Mouse (Mus musculus) heart, adult 9 months (tissue): Measurements from ENCODE around the gene Olfr624.
"Not testable (repeated sequence)": the region's sequence is repeated elsewhere in the genome, so short reads cannot be mapped to it uniquely, and the experiment has no call there.

Experiments
- DNase-seq, 2 experiments: peaks; one replicate each; pipeline ENCODE4 v3.0.0; 2022; ENCODE audit warnings: low spot score in 2 of 2

Gene Olfr624

DNA sequence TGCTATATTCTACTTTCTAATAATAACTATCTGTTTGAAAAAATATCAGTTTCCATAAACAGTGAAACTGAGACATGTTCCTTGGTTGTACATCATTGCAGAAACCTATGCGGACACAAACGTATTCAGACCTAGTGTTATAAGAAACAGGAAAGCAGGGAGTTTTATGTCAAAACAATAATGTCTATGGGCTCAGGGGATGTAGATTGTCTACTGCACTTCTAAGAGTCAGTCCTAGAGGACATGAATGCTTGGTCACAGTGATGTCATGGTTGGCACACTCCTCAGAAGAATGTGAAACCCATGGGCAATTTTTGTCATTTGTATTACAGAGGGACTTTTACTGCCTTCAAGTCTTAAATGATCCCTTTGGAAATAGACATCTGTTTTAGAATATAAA is at the start of gene Olfr624:
Gene Olfr624, minus strand, starts transcription at position 101 of the 400 bp plus-strand sequence.
- DNase-seq: no peak

DNA sequence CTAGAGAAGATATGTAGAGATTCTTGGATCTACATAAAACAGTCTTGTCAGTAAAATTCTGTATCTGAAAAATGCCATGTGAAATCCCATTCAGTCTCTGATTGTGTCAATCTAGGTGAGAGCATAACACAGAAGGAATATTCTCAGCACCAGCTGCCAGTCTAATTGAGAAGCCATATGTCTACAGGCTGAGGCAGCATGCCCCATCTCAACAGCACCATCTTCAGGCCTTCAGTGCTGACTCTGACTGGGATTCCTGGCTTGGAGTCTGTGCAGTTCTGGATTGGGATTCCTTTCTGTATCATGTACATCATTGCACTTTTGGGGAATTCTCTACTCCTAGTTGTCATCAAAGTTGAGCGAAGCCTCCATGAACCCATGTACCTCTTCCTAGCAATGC is 45.4 kb upstream of the Olfr624 start:
- DNase-seq: not testable (repeated sequence)

DNA sequence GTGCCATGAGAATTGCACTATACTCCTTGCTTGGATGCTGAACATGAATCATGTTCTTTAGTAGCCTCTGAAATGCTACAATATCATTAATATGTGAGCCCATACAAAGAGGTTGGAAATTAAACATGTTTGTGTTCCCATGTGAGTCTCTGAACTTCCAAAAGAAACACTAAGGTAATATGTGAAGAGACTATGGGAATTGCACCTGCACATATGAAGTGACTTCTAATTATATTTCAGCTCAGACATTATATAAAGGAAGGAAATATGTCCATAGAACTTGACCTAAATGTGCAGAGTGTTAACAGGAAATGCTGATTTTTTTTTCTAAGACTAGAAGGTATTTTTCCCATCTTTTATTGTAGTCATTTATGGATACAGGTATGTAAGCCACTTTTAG is 43.4 kb upstream of the Olfr624 start, which contains the start of gene Olfr243:
Gene Olfr243, plus strand, starts transcription at position 301 of the 400 bp plus-strand sequence.
- DNase-seq: no peak

DNA sequence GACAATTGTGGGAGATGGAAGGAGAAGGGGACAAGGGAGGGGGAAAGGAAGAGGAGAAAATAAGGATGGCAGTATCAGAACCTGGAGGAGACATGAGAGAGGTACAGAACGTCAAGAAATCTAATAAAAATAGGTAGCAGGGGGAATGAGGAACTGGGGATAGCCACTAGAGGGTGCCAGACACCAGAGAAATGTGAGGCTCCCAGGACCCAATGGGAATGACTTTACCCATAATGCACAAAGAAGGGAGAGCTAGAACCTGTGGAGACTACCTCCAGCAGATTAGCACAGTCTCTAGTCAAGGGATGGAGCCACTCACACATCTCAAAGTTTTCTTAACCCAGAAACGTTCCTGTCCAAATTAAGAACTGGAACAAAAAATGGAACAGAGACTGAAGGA is 41.0 kb upstream of the Olfr624 start:
- no peak for DNase-seq

DNA sequence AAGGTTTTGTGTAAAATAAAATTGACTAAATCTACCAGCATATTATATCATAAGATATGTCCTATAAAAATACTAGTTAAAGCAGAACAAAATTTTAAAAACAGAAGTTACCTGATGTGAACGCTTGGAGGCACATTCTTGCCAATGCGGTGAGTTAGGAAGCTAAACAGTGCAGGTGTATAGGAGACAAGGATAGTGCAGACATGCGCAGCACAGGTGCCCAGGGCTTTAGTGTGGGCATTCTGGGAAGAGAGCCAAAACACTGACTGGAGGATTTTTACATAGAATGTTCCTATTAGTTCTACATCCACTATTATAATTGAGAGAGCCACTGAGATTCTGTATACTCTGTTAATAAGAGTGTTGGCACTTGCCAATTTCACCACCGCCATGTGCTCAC is 28.5 kb upstream of the Olfr624 start:
- no peak for DNase-seq

DNA sequence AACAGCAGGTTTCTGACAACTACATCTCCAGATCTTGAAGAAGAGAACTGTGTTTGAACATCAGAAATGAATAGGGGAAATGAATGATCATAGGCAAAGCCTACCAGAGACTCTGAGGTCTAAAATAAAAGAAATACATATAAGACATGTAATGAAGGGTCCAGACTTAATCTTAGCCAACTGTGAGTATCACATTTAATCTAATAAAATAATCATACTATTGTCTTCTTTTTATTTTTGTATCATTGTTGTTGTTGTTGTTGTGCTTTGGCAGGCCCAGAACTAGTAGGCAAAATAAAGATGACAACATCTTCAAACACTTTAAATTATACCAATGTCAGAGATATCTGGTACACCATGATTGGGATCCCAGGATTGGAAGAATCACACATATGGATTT is 11.4 kb upstream of the Olfr624 start, which contains the start of gene Olfr625-ps1:
Gene Olfr625-ps1, plus strand, starts transcription at position 301 of the 400 bp plus-strand sequence.
- DNase-seq: no peak

DNA sequence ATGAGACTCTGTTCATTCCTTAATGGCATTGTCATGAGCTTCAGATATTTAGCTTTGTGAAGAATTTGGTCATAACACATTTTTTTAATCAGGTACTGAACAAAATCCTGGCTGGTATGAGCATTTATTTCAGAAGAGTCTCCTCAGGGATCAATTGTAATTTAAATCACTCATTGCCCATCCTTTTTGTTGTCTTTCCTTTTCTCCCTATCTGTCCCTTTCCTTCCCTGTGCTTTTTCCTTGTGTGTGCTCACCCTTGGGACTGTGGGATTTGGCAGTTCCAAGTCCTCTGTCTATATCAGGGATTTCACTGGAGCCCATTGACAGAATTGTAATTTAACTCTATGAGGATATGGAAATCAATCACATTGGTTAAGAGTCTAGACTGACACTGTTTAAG is 7.4 kb downstream of the Olfr624 start, which contains the start of gene Olfr623:
Gene Olfr623, minus strand, starts transcription at position 101 of the 400 bp plus-strand sequence.
- no peak for DNase-seq

DNA sequence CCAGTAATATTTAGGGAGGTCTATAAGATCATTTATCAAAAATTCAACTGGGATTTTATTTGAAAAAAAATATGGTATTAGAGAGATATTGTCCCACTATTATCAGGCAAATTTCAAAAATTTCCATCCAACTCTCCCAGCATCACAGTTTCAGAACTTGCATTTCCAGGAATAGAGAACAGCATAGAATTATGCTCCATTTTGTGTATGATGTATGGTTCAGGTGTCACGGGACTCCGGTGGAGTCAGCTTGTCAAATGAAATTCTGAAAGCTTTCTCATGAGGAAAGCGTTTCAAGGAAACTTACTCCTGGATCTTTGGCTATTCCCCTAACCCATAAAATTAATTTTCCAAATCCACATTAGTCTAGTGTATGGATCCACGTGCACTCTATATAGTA is 26.9 kb downstream of the Olfr624 start:
- DNase-seq: no peak

DNA sequence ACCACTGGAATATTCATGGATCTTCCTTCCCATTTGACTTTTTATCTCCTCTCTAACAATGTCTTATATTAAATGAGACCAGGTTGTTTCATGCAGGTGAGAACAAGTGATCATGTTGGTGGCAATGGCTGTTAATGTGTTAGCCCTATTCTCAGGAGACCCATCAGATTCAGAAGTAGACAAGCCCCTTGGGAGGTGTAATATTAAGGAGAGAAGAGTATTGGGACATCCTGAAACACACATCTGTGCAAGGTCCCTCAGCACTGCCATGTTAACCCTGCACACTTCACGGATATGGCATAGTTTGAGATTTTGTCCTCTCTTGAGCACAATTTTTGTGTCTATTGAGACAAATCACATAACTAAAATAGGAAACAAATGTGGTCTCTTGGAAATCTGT is 28.4 kb downstream of the Olfr624 start, which contains the start of gene Olfr622:
Gene Olfr622, minus strand, starts transcription at position 101 of the 400 bp plus-strand sequence.
- DNase-seq: no peak

DNA sequence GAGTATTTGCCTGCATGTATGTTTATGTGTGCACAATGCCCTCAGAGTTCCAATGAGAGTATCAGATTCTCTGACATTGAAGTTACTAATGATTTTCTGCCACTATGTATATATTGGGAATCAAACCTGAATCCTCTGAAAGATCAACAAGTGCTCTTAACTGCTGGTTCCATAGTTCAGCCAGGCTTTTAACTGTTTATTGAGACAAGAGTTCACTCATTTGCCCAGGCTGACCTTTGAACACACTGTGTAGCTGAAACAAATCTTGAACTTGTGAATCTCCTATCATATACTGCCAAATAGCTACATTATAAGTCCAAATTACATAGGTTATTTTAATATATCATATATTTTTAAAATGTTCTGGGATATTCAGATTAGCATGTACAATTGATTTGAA is 34.2 kb downstream of the Olfr624 start:
- no peak for DNase-seq
